Mouse (Mus musculus): ENCODE measurements around the gene Gm45785.

DNA sequence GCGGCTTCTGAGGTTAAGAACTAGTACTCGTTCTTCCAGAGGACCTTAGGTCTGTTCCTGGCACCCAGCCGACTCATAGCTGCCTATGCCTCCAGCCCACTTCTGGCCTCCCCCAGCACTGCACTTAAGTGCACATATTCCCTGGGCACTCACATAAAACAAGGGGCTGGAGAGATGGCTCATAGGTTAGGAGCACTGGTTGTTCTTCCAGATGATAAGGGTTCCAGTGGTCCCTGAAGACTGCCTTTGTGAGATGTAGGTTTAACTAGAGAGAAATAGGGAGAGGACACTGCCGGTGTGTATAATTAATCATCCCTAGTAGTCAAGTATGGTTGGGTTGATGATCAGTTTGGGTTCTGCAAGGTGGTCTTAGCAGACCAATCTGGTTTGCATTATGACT, 33.4 kb downstream of the Gm45785 start:
- TF ChIP-seq MAX (IDR thresholded peaks at IDR 0.05) (no peak), CTCF (IDR thresholded peaks at IDR 0.05; ENCODE audit: control insufficient read depth, insufficient read depth, insufficient read length) (no peak), MYOG (IDR thresholded peaks at IDR 0.05; ENCODE audit: control insufficient read depth, extremely low read depth, insufficient read length) (no peak)
